In the genomic region with DNA sequence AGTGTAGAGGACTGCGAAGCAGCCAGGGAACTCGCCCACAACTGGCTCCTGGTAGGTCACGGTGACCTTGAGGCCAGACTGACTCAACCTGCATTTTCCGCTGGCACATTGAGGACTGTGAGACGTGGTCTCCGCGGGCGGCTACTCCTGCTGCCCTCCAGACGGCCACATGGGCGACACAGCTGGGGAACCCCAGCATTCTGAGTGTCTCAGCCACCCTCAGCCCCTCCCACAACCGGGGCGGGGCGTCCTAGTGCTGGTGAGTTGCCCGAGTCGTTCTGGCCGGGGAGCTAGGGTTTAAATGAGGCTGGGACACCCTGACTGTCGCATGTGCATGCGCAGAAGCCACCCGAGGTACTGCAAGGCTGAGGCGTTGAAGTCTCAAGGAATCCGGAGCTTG, we compare ENCODE assay signal across 8 mouse cellular contexts.
DNase-seq lines count a peak whose midpoint lies in the region; ATAC-seq and TF ChIP-seq lines count a peak whose summit lies in the region.

No protein-coding gene starts in this region.

- TF ChIP-seq CTCF in left cerebral cortex, adult 2 months (IDR thresholded peaks at IDR 0.05) = no peak

- intact Hi-C loops in heart, postnatal 25 days (cut with DNase I) = no loop called here
- intact Hi-C loops in left cerebral cortex, adult 2 months (cut with DNase I) = no loop called here

- H3K4me1 ChIP-seq in midbrain, embryonic 10.5 days = no peaks in the 10 kb centered on the region
- no peaks in the 10 kb centered on the region for H3K4me1 ChIP-seq in midbrain, embryonic 15.5 days
- no peaks in the 10 kb centered on the region for H3K4me1 ChIP-seq in forebrain, embryonic 16.5 days (replicated peaks; ENCODE audit: control insufficient read depth, insufficient read depth, low read length)
- H3K4me1 ChIP-seq in midbrain, embryonic 14.5 days (ENCODE audit: control insufficient read depth, insufficient read depth, low read length) = no peaks in the 10 kb centered on the region

- DNase-seq in midbrain, embryonic 10.5 days (ENCODE audit: low spot score) = peak; percentile 10
- peak; percentile 85 for DNase-seq in adrenal gland, adult 2 months
- DNase-seq in heart, postnatal 25 days (ENCODE audit: low spot score) = peak; percentile 42
- peak; percentile 63 for DNase-seq in ovary, postnatal 36 days (ENCODE audit: low spot score)
- no peak for DNase-seq in left cerebral cortex, adult 2 months (ENCODE audit: extremely low spot score in 1 of 2, low spot score in 2 of 2)
- DNase-seq in midbrain, embryonic 14.5 days = no peak

- 92% methylated on average over 21 of the region's 21 CpGs for WGBS in midbrain, embryonic 10.5 days
- WGBS in midbrain, embryonic 15.5 days = 92% methylated on average over 21 of the region's 21 CpGs
- WGBS in forebrain, embryonic 16.5 days = 89% methylated on average over 21 of the region's 21 CpGs
- WGBS in midbrain, embryonic 14.5 days = 89% methylated on average over 21 of the region's 21 CpGs

- H3K9me3 ChIP-seq in midbrain, embryonic 10.5 days (replicated peaks) = no peaks in the 10 kb centered on the region
- H3K9me3 ChIP-seq in midbrain, embryonic 15.5 days = no peaks in the 10 kb centered on the region
- no peaks in the 10 kb centered on the region for H3K9me3 ChIP-seq in forebrain, embryonic 16.5 days (ENCODE audit: control insufficient read depth, low read length)
- no peaks in the 10 kb centered on the region for H3K9me3 ChIP-seq in midbrain, embryonic 14.5 days (ENCODE audit: control insufficient read depth, low read length)

- H3K4me3 ChIP-seq in midbrain, embryonic 10.5 days = no peak overlapping the region
- H3K4me3 ChIP-seq in midbrain, embryonic 15.5 days = no peak overlapping the region
- no peak overlapping the region for H3K4me3 ChIP-seq in forebrain, embryonic 16.5 days (replicated peaks; ENCODE audit: low read length)
- no peak overlapping the region for H3K4me3 ChIP-seq in left cerebral cortex, adult 2 months
- no peak overlapping the region for H3K4me3 ChIP-seq in midbrain, embryonic 14.5 days (replicated peaks; ENCODE audit: low read depth, low read length)

- H3K4me2 ChIP-seq in midbrain, embryonic 15.5 days = no peak overlapping the region
- no peak overlapping the region for H3K4me2 ChIP-seq in forebrain, embryonic 16.5 days (ENCODE audit: low read length)
- H3K4me2 ChIP-seq in midbrain, embryonic 14.5 days (ENCODE audit: low read length) = no peak overlapping the region

- no peak overlapping the region for H3K27ac ChIP-seq in midbrain, embryonic 10.5 days (replicated peaks)
- no peak overlapping the region for H3K27ac ChIP-seq in midbrain, embryonic 15.5 days
- H3K27ac ChIP-seq in forebrain, embryonic 16.5 days (ENCODE audit: low read length) = no peak overlapping the region
- H3K27ac ChIP-seq in left cerebral cortex, adult 2 months = no peak overlapping the region
- H3K27ac ChIP-seq in midbrain, embryonic 14.5 days (replicated peaks; ENCODE audit: low read depth, low read length) = no peak overlapping the region

- H3K27me3 ChIP-seq in midbrain, embryonic 10.5 days (ENCODE audit: low read depth, poor library complexity, severe bottlenecking) = no peaks in the 10 kb centered on the region
- H3K27me3 ChIP-seq in midbrain, embryonic 15.5 days (replicated peaks) = no peaks in the 10 kb centered on the region
- no peaks in the 10 kb centered on the region for H3K27me3 ChIP-seq in forebrain, embryonic 16.5 days (replicated peaks; ENCODE audit: control insufficient read depth, insufficient read depth, low read length)
- H3K27me3 ChIP-seq in midbrain, embryonic 14.5 days (ENCODE audit: control insufficient read depth, insufficient read depth, low read length) = no peaks in the 10 kb centered on the region

- H3K9ac ChIP-seq in midbrain, embryonic 15.5 days = no peak overlapping the region
- H3K9ac ChIP-seq in forebrain, embryonic 16.5 days (replicated peaks; ENCODE audit: low read depth, low read length) = no peak overlapping the region
- H3K9ac ChIP-seq in midbrain, embryonic 14.5 days (replicated peaks; ENCODE audit: low read length) = no peak overlapping the region

- no peaks in the 10 kb centered on the region for H3K36me3 ChIP-seq in midbrain, embryonic 10.5 days
- no peaks in the 10 kb centered on the region for H3K36me3 ChIP-seq in midbrain, embryonic 15.5 days (replicated peaks)
- no peaks in the 10 kb centered on the region for H3K36me3 ChIP-seq in forebrain, embryonic 16.5 days (ENCODE audit: control insufficient read depth, insufficient read depth)
- no peaks in the 10 kb centered on the region for H3K36me3 ChIP-seq in midbrain, embryonic 14.5 days (ENCODE audit: control insufficient read depth, insufficient read depth, low read length)

- no peak for ATAC-seq in midbrain, embryonic 15.5 days (replicated peaks)
- no peak for ATAC-seq in forebrain, embryonic 16.5 days
- no peak for ATAC-seq in midbrain, embryonic 14.5 days (ENCODE audit: low FRiP score, low TSS enrichment)

Comparison
In these comparisons a context has a peak if more than half of its experiments do, and no peak if none do; other contexts are left out.
1. DNase-seq: peak in midbrain, embryonic 10.5 days (single experiment), adrenal gland, adult 2 months (single experiment), heart, postnatal 25 days (single experiment) and ovary, postnatal 36 days (single experiment); none in left cerebral cortex, adult 2 months (0 of 2) and midbrain, embryonic 14.5 days (single experiment).